Mouse (Mus musculus) G1E (cell line): Measurements from ENCODE around the gene Nuak1. TPM values are rescaled to one million over a fixed set of nuclear protein-coding genes. Genes with fewer than 3 reads are reported as not detected.

Experiments
- ATAC-seq: 2 replicates; pipeline ENCODE4 v1.8.0; 2016; ENCODE audit warnings: mild to moderate bottlenecking; ENCODE audit not compliant: insufficient number of reproducible peaks, poor library complexity, low FRiP score, severe bottlenecking; ENCODE audit errors: extremely low read depth
- DNase-seq: peaks from one replicate; pipeline ENCODE4 v3.0.0; 2012; ENCODE audit warnings: low spot score
- H3K27me3 ChIP-seq: 2 replicates; pipeline ENCODE4 v1.6.1; 2012; ENCODE audit warnings: mild to moderate bottlenecking, low read length, inconsistent platforms; ENCODE audit not compliant: insufficient read depth
- H3K36me3 ChIP-seq: replicated peaks from 2 replicates; pipeline ENCODE3; 2012; ENCODE audit warnings: mild to moderate bottlenecking, inconsistent platforms
- H3K4me1 ChIP-seq: 2 replicates; pipeline ENCODE4 v1.6.1; 2012; ENCODE audit warnings: low read depth, low read length, inconsistent platforms, mixed read lengths; ENCODE audit not compliant: insufficient read depth
- H3K4me3 ChIP-seq: 2 replicates; pipeline ENCODE4 v1.5.1; 2012; ENCODE audit warnings: low read depth, mild to moderate bottlenecking, inconsistent platforms, low read length, moderate library complexity, mixed read lengths
- H3K9me3 ChIP-seq: replicated peaks from 2 replicates; pipeline ENCODE4 v1.6.1; 2012; ENCODE audit warnings: inconsistent platforms
- CTCF ChIP-seq: IDR thresholded peaks from 2 replicates; pipeline ENCODE4 v1.5.1; 2012; ENCODE audit warnings: low read depth, low read length, inconsistent platforms, mixed read lengths
- GATA1 ChIP-seq: IDR thresholded peaks from 2 replicates; pipeline ENCODE4 v1.6.1; 2012; ENCODE audit warnings: borderline replicate concordance, low read length, inconsistent platforms, mixed read lengths
- GATA2 ChIP-seq: IDR thresholded peaks from 2 replicates; pipeline ENCODE4 v1.6.1; 2012; ENCODE audit warnings: low read depth, low read length, inconsistent platforms, borderline replicate concordance
- POLR2AphosphoS5 ChIP-seq: IDR thresholded peaks from 2 replicates; pipeline ENCODE4 v1.6.1; 2012; ENCODE audit warnings: low read depth, low read length, inconsistent platforms; ENCODE audit not compliant: insufficient replicate concordance
- TAL1 ChIP-seq: conservative IDR thresholded peaks from 2 replicates; pipeline ENCODE4 v1.6.1; 2012; ENCODE audit warnings: low read depth, low read length, inconsistent platforms, mixed read lengths
- polyA plus RNA-seq: library from polyadenylated mRNA; stranded (reverse); fragments of >175 nt; gene quantifications from 2 replicates; pipeline ENCODE4 v1.2.3, GENCODE M21; 2012
- total RNA-seq, 2 experiments: library from RNA; stranded (forward) in 1 of 2; stranded (reverse) in 1 of 2; fragments of 200-1000 nt in 1 of 2; fragments of >200 nt in 1 of 2; fragmentation: Nextera tagmentation in 1 of 2; gene quantifications; 2 replicates each; pipeline ENCODE4 v1.2.3; 2014 to 2017

The Nuak1 gene
- total and polyA plus RNA-seq, 3 experiments, result 0.11 TPM; not detected in 2

- Histone ChIP-seq H3K4me1 (no peaks in the 10 kb centered on the region), H3K27me3 (no peaks in the 10 kb centered on the region), H3K36me3 (no peaks in the 10 kb centered on the region), H3K9me3 (peaks cover 39% of the 10 kb centered on the region), H3K4me3 (no peak overlapping the region)
- no peak for TF ChIP-seq CTCF
- no peak for TF ChIP-seq GATA2
- TF ChIP-seq TAL1, result no peak
- no peak for TF ChIP-seq POLR2AphosphoS5
- TF ChIP-seq GATA1, result no peak
- ATAC-seq, result no peak
- DNase-seq, result no peak
Measured at GRCm38 (mm10) chr10:84338752-84339151, 101.6 kb downstream of the Nuak1 start.

GRCm38 (mm10) chr10:84335441-84335840 lies 105.0 kb downstream of the Nuak1 start:
- TF ChIP-seq GATA2, result no peak
- no peak for TF ChIP-seq POLR2AphosphoS5
- no peak for TF ChIP-seq GATA1
- TF ChIP-seq CTCF, result no peak
- no peak for TF ChIP-seq TAL1
- DNase-seq, result no peak
- H3K4me1 ChIP-seq, result no peaks in the 10 kb centered on the region
- H3K27me3 ChIP-seq, result no peaks in the 10 kb centered on the region
- no peaks in the 10 kb centered on the region for H3K36me3 ChIP-seq
- peaks cover 31% of the 10 kb centered on the region for H3K9me3 ChIP-seq
- no peak for ATAC-seq
- H3K4me3 ChIP-seq, result no peak overlapping the region

- no peaks in the 10 kb centered on the region for H3K27me3 ChIP-seq
- DNase-seq (no peak), ATAC-seq (no peak)
- H3K4me3 ChIP-seq, result no peak overlapping the region
- H3K4me1 ChIP-seq, result no peaks in the 10 kb centered on the region
- H3K36me3 ChIP-seq, result no peaks in the 10 kb centered on the region
- H3K9me3 ChIP-seq, result peaks cover 31% of the 10 kb centered on the region
- TF ChIP-seq GATA1, result no peak
- TF ChIP-seq CTCF, result no peak
- no peak for TF ChIP-seq POLR2AphosphoS5
- TF ChIP-seq GATA2, result no peak
- TF ChIP-seq TAL1, result no peak
Measured at GRCm38 (mm10) chr10:84329822-84330221, 110.6 kb downstream of the Nuak1 start.

GRCm38 (mm10) chr10:84329336-84329735 lies 111.1 kb downstream of the Nuak1 start:
- Histone ChIP-seq H3K4me1 (no peaks in the 10 kb centered on the region), H3K4me3 (no peak overlapping the region), H3K27me3 (no peaks in the 10 kb centered on the region), H3K9me3 (peaks cover 30% of the 10 kb centered on the region), H3K36me3 (no peaks in the 10 kb centered on the region)
- no peak for ATAC-seq
- TF ChIP-seq TAL1 (no peak), GATA2 (no peak), POLR2AphosphoS5 (no peak), CTCF (no peak)
- DNase-seq, result no peak

GRCm38 (mm10) chr10:84324018-84324417 lies 116.4 kb downstream of the Nuak1 start:
- H3K27me3 ChIP-seq, result no peaks in the 10 kb centered on the region
- peaks cover 53% of the 10 kb centered on the region for H3K9me3 ChIP-seq
- no peak overlapping the region for H3K4me3 ChIP-seq
- TF ChIP-seq CTCF (no peak), GATA1 (no peak), POLR2AphosphoS5 (no peak), GATA2 (no peak), TAL1 (no peak)
- DNase-seq, result no peak
- no peak for ATAC-seq
- no peaks in the 10 kb centered on the region for H3K36me3 ChIP-seq
- no peaks in the 10 kb centered on the region for H3K4me1 ChIP-seq

Other genes with a start within 250 kb of the Nuak1 start
- gene Ckap4, start 93.5 kb upstream of the Nuak1 start, total RNA-seq (2014; fragmentation: Nextera tagmentation), result 5.3 TPM in 1 of 2 replicates, not detected in the other
- not detected in 2 replicates for gene Ckap4, start 93.5 kb upstream of the Nuak1 start, total RNA-seq (2017)
- gene Ckap4, start 93.5 kb upstream of the Nuak1 start, polyA plus RNA-seq, result 0.02 TPM in 1 of 2 replicates, not detected in the other
- 44.1 and 75.5 TPM in 2 replicates for gene Tcp11l2, start 136.0 kb upstream of the Nuak1 start, total RNA-seq (2014; fragmentation: Nextera tagmentation)
- 24.6 and 25.4 TPM in 2 replicates for gene Tcp11l2, start 136.0 kb upstream of the Nuak1 start, total RNA-seq (2017)
- 8.2 and 10.4 TPM in 2 replicates for gene Tcp11l2, start 136.0 kb upstream of the Nuak1 start, polyA plus RNA-seq
- gene Polr3b, start 181.7 kb upstream of the Nuak1 start, total RNA-seq (2014; fragmentation: Nextera tagmentation), result 27.2 and 30.1 TPM in 2 replicates
- gene Polr3b, start 181.7 kb upstream of the Nuak1 start, total RNA-seq (2017), result 20.2 and 21.9 TPM in 2 replicates
- gene Polr3b, start 181.7 kb upstream of the Nuak1 start, polyA plus RNA-seq, result 5.1 and 5.6 TPM in 2 replicates